Mouse (Mus musculus): ENCODE measurements around the gene Crtac1. TPM values are rescaled to one million over a fixed set of nuclear protein-coding genes. Genes with fewer than 3 reads are reported as not detected.

Gene Crtac1
- total and polyA plus RNA-seq, 2 experiments from 2014 or later: 0.36 TPM; not detected in 1

DNA sequence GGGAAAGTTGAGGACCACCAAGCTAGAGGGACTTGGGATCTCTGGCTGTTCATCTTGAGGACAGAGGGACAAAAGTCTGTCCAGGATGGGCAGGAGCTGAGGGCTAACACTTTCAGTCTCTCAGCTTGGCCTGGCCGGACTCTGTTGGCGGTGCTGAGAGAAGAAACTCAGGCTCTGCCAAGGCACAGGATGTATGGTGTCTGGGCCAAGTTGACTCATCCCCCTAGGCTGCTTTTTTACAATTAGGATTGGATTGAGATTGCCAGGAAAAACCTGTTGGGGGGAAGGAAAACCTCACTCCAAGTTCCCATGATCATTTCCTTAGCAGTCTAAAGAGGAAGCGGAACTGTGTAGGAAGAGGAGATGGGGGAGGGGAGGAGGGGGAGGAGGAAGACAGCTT is 173.6 kb downstream of the Crtac1 start:
- peaks cover 26% of the 10 kb centered on the region for H3K27me3 ChIP-seq (ENCODE audit: control insufficient read depth, insufficient read depth, low read length)
- H3K4me2 ChIP-seq (ENCODE audit: low read depth, low read length): no peak overlapping the region
- ATAC-seq (ENCODE audit: insufficient read depth, low read depth): no peak
- WGBS: 57% methylated on average over 3 of the region's 3 CpGs
- no peaks in the 10 kb centered on the region for H3K4me1 ChIP-seq (ENCODE audit: control insufficient read depth, insufficient read depth)
- no peak overlapping the region for H3K9ac ChIP-seq (replicated peaks; ENCODE audit: low read depth, low read length)
- no peaks in the 10 kb centered on the region for H3K9me3 ChIP-seq (replicated peaks; ENCODE audit: control insufficient read depth, low read length)
- TF ChIP-seq CTCF (IDR thresholded peaks at IDR 0.05; ENCODE audit: low read depth): no peak
- no peak for TF ChIP-seq EP300 (IDR thresholded peaks at IDR 0.05; ENCODE audit: low read depth)
- H3K4me3 ChIP-seq (ENCODE audit: low read depth, low read length): no peak overlapping the region
- no peaks in the 10 kb centered on the region for H3K36me3 ChIP-seq (replicated peaks; ENCODE audit: control insufficient read depth, insufficient read depth, low read length)
- H3K27ac ChIP-seq (ENCODE audit: low read depth): no peak overlapping the region
- DNase-seq (ENCODE audit: low spot score): no peak

GRCm38 (mm10) chr19:42257241-42257635 is 174.3 kb downstream of the Crtac1 start:
- Histone ChIP-seq H3K9ac (replicated peaks; ENCODE audit: low read depth, low read length) (no peak overlapping the region), H3K27me3 (ENCODE audit: control insufficient read depth, insufficient read depth, low read length) (peaks cover 26% of the 10 kb centered on the region), H3K36me3 (replicated peaks; ENCODE audit: control insufficient read depth, insufficient read depth, low read length) (no peaks in the 10 kb centered on the region), H3K4me3 (ENCODE audit: low read depth, low read length) (no peak overlapping the region), H3K4me2 (ENCODE audit: low read depth, low read length) (no peak overlapping the region), H3K27ac (ENCODE audit: low read depth) (no peak overlapping the region), H3K9me3 (replicated peaks; ENCODE audit: control insufficient read depth, low read length) (no peaks in the 10 kb centered on the region), H3K4me1 (ENCODE audit: control insufficient read depth, insufficient read depth) (no peaks in the 10 kb centered on the region)
- no peak for TF ChIP-seq EP300 (IDR thresholded peaks at IDR 0.05; ENCODE audit: low read depth)
- TF ChIP-seq CTCF (IDR thresholded peaks at IDR 0.05; ENCODE audit: low read depth): no peak
- ATAC-seq (ENCODE audit: insufficient read depth, low read depth): no peak
- WGBS: 79% methylated on average over 12 of the region's 12 CpGs
- DNase-seq (ENCODE audit: low spot score): no peak

DNA sequence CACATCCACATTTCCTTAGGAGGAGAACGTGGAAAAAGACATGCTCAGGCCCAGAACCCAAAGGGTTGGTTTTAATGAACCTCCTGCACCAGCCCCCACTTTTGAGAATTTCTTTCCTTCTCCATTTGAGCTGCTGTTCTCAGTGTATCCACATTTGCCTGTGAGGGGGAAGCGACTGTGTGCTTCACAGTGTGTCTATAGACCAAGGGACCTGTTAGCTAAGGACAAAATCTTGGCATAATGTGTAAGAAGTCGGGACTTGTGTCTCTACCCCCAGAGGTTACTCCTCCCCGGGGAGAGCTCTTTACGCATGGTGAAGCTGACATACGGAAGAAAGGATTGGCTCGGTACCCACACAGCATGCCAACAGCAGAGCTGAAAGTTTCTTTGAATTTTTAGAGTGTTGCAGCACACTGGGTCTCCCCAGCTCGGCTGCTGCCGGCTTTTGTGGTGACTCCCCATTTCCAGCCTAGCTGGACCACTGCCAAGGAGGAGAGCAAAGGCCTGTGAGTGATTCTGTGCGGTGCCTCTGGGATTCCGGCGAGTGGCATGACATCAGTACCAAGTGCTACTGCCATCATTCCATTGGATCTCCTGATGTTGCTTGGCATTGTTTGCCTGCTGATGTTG is 174.9 kb downstream of the Crtac1 start:
- H3K9ac ChIP-seq (replicated peaks; ENCODE audit: low read depth, low read length): no peak overlapping the region
- H3K4me2 ChIP-seq (ENCODE audit: low read depth, low read length): no peak overlapping the region
- H3K4me3 ChIP-seq (ENCODE audit: low read depth, low read length): no peak overlapping the region
- TF ChIP-seq EP300 (IDR thresholded peaks at IDR 0.05; ENCODE audit: low read depth): no peak
- H3K4me1 ChIP-seq (ENCODE audit: control insufficient read depth, insufficient read depth): no peaks in the 10 kb centered on the region
- WGBS: 79% methylated on average over 12 of the region's 12 CpGs
- DNase-seq (ENCODE audit: low spot score): no peak
- peaks cover 26% of the 10 kb centered on the region for H3K27me3 ChIP-seq (ENCODE audit: control insufficient read depth, insufficient read depth, low read length)
- no peaks in the 10 kb centered on the region for H3K9me3 ChIP-seq (replicated peaks; ENCODE audit: control insufficient read depth, low read length)
- no peak overlapping the region for H3K27ac ChIP-seq (ENCODE audit: low read depth)
- ATAC-seq (ENCODE audit: insufficient read depth, low read depth): no peak
- no peaks in the 10 kb centered on the region for H3K36me3 ChIP-seq (replicated peaks; ENCODE audit: control insufficient read depth, insufficient read depth, low read length)

- Histone ChIP-seq H3K4me1 (ENCODE audit: control insufficient read depth, insufficient read depth) (no peaks in the 10 kb centered on the region), H3K4me3 (ENCODE audit: low read depth, low read length) (peak overlapping the region; percentile 18; the same call in 1 of the 2 replicates), H3K27me3 (ENCODE audit: control insufficient read depth, insufficient read depth, low read length) (peaks cover 26% of the 10 kb centered on the region), H3K4me2 (ENCODE audit: low read depth, low read length) (peak overlapping the region; percentile 47; the same call in 1 of the 2 replicates), H3K36me3 (replicated peaks; ENCODE audit: control insufficient read depth, insufficient read depth, low read length) (no peaks in the 10 kb centered on the region), H3K9ac (replicated peaks; ENCODE audit: low read depth, low read length) (no peak overlapping the region), H3K9me3 (replicated peaks; ENCODE audit: control insufficient read depth, low read length) (no peaks in the 10 kb centered on the region), H3K27ac (ENCODE audit: low read depth) (no peak overlapping the region)
- no peak for TF ChIP-seq EP300 (IDR thresholded peaks at IDR 0.05; ENCODE audit: low read depth)
- peak; percentile 10; the same call in 1 of the 2 replicates for TF ChIP-seq CTCF (IDR thresholded peaks at IDR 0.05; ENCODE audit: low read depth)
- peak; percentile 89 for DNase-seq (ENCODE audit: low spot score)
- ATAC-seq (ENCODE audit: insufficient read depth, low read depth): peak; percentile 92
- WGBS: 4% methylated on average over 33 of the region's 42 CpGs
These were observed 175.6 kb downstream of the Crtac1 start for GRCm38 (mm10) chr19:42255784-42256610.

- Histone ChIP-seq H3K4me2 (ENCODE audit: low read depth, low read length) (peak overlapping the region; percentile 47; the same call in 1 of the 2 replicates), H3K9me3 (replicated peaks; ENCODE audit: control insufficient read depth, low read length) (no peaks in the 10 kb centered on the region), H3K27ac (ENCODE audit: low read depth) (no peak overlapping the region), H3K36me3 (replicated peaks; ENCODE audit: control insufficient read depth, insufficient read depth, low read length) (no peaks in the 10 kb centered on the region), H3K4me1 (ENCODE audit: control insufficient read depth, insufficient read depth) (no peaks in the 10 kb centered on the region), H3K4me3 (ENCODE audit: low read depth, low read length) (peak overlapping the region; percentile 18; the same call in 1 of the 2 replicates), H3K27me3 (ENCODE audit: control insufficient read depth, insufficient read depth, low read length) (peaks cover 26% of the 10 kb centered on the region), H3K9ac (replicated peaks; ENCODE audit: low read depth, low read length) (no peak overlapping the region)
- WGBS: 2% methylated on average over 9 of the region's 23 CpGs
- DNase-seq (ENCODE audit: low spot score): no peak
- ATAC-seq (ENCODE audit: insufficient read depth, low read depth): no peak; the same call in 1 of the 2 replicates
- TF ChIP-seq CTCF (IDR thresholded peaks at IDR 0.05; ENCODE audit: low read depth): no peak
These were observed 176.2 kb downstream of the Crtac1 start for GRCm38 (mm10) chr19:42255438-42255783.
